34 mouse cellular contexts compared by ENCODE assay signal in the genomic region with DNA sequence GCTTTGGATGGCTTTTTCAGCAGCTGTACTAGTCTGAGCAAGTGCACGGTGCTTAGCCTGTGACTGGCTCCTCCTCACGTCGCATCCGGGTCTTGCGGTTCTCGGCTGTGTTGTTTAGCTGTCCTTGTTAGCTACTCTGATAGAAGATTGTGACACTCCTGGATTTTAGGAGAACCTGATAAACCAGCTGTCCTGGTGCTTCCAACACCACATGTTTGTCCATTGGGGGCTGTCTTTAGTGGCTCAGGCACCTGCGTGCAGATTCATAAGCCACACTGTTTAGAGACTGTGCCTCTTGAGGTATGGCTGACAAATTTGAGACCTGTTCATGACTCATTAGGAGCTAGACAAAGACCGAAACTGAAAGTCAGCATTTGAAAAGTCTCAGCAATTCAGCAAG. TPM values are rescaled to one million over a fixed set of nuclear protein-coding genes. Genes with fewer than 3 reads are reported as not detected.
DNase-seq lines count a peak whose midpoint lies in the region; ATAC-seq lines count a peak whose summit lies in the region.
"Had no signal": no experiment of that assay in that cellular context is flagged by ENCODE, and none has a peak within 500 bp of the region (broad histone marks: within the 10 kb centered on the region; RNA-seq: fewer than 3 reads in every experiment).

No protein-coding gene starts in this region.

- H3K27me3 ChIP-seq in forebrain, embryonic 13.5 days: no peaks in the 10 kb centered on the region
- no peaks in the 10 kb centered on the region for H3K27me3 ChIP-seq in midbrain, embryonic 13.5 days
- no peaks in the 10 kb centered on the region for H3K27me3 ChIP-seq in forebrain, embryonic 12.5 days
- H3K27me3 ChIP-seq: kidney, embryonic 15.5 days; limb, embryonic 15.5 days; liver, embryonic 15.5 days; midbrain, embryonic 12.5 days; neural tube, embryonic 13.5 days had no signal

- no peak overlapping the region for H3K4me3 ChIP-seq in forebrain, embryonic 13.5 days
- no peak overlapping the region for H3K4me3 ChIP-seq in midbrain, embryonic 13.5 days (replicated peaks)
- H3K4me3 ChIP-seq in forebrain, embryonic 12.5 days (replicated peaks): no peak overlapping the region
- H3K4me3 ChIP-seq: heart, embryonic 10.5 days; kidney, embryonic 15.5 days; left cerebral cortex, adult 2 months; limb, embryonic 15.5 days; liver, embryonic 15.5 days; midbrain, embryonic 12.5 days; neural tube, embryonic 13.5 days had no signal

- no peak overlapping the region for H3K27ac ChIP-seq in forebrain, embryonic 13.5 days
- H3K27ac ChIP-seq in midbrain, embryonic 13.5 days: no peak overlapping the region
- H3K27ac ChIP-seq in forebrain, embryonic 12.5 days: no peak overlapping the region
- H3K27ac ChIP-seq: heart, embryonic 10.5 days; kidney, embryonic 15.5 days; left cerebral cortex, adult 2 months; limb, embryonic 15.5 days; liver, embryonic 15.5 days; midbrain, embryonic 12.5 days; neural tube, embryonic 13.5 days had no signal

- WGBS in forebrain, embryonic 13.5 days: 93% methylated on average over 8 of the region's 8 CpGs
- WGBS in midbrain, embryonic 13.5 days: 86% methylated on average over 8 of the region's 8 CpGs
- WGBS in forebrain, embryonic 12.5 days: 91% methylated on average over 8 of the region's 8 CpGs

- no peaks in the 10 kb centered on the region for H3K36me3 ChIP-seq in forebrain, embryonic 13.5 days (ENCODE audit: poor library complexity, severe bottlenecking)
- no peaks in the 10 kb centered on the region for H3K36me3 ChIP-seq in midbrain, embryonic 13.5 days
- no peaks in the 10 kb centered on the region for H3K36me3 ChIP-seq in forebrain, embryonic 12.5 days (replicated peaks)
- H3K36me3 ChIP-seq: heart, embryonic 10.5 days; kidney, embryonic 15.5 days; limb, embryonic 15.5 days; liver, embryonic 15.5 days; midbrain, embryonic 12.5 days; neural tube, embryonic 13.5 days had no signal

- H3K9me3 ChIP-seq in forebrain, embryonic 13.5 days (replicated peaks): 0 out of 2 replicates have a peak, but pooled peaks cover 4% of the 10 kb centered on the region
- no peaks in the 10 kb centered on the region for H3K9me3 ChIP-seq in midbrain, embryonic 13.5 days
- 0 out of 2 replicates have a peak, but pooled peaks cover 4% of the 10 kb centered on the region for H3K9me3 ChIP-seq in forebrain, embryonic 12.5 days
- H3K9me3 ChIP-seq: heart, embryonic 10.5 days; limb, embryonic 15.5 days; liver, embryonic 15.5 days; neural tube, embryonic 13.5 days had no signal

- ATAC-seq in CD4-positive, CD25-positive, alpha-beta regulatory T cell, adult 4 months: peak; percentile 85
- no peak for ATAC-seq in forebrain, embryonic 13.5 days
- ATAC-seq in midbrain, embryonic 13.5 days: no peak
- no peak for ATAC-seq in forebrain, embryonic 12.5 days (ENCODE audit: low FRiP score)
- ATAC-seq: hindbrain, embryonic 16.5 days had no signal

- intact Hi-C loops in heart, postnatal 36 days (cut with DNase I): no loop called here

- no peaks in the 10 kb centered on the region for H3K4me1 ChIP-seq in forebrain, embryonic 13.5 days
- no peaks in the 10 kb centered on the region for H3K4me1 ChIP-seq in midbrain, embryonic 13.5 days (replicated peaks)
- no peaks in the 10 kb centered on the region for H3K4me1 ChIP-seq in forebrain, embryonic 12.5 days
- H3K4me1 ChIP-seq: heart, embryonic 10.5 days; kidney, embryonic 15.5 days; limb, embryonic 15.5 days; liver, embryonic 15.5 days; midbrain, embryonic 12.5 days; neural tube, embryonic 13.5 days had no signal

- H3K9ac ChIP-seq in forebrain, embryonic 13.5 days: no peak overlapping the region
- no peak overlapping the region for H3K9ac ChIP-seq in midbrain, embryonic 13.5 days (replicated peaks)
- no peak overlapping the region for H3K9ac ChIP-seq in forebrain, embryonic 12.5 days
- H3K9ac ChIP-seq: kidney, embryonic 15.5 days; limb, embryonic 15.5 days; liver, embryonic 15.5 days; midbrain, embryonic 12.5 days; neural tube, embryonic 13.5 days had no signal

- no peak overlapping the region for H3K4me2 ChIP-seq in forebrain, embryonic 13.5 days
- no peak overlapping the region for H3K4me2 ChIP-seq in midbrain, embryonic 13.5 days (replicated peaks)
- H3K4me2 ChIP-seq in forebrain, embryonic 12.5 days: no peak overlapping the region
- H3K4me2 ChIP-seq: kidney, embryonic 15.5 days; limb, embryonic 15.5 days; liver, embryonic 15.5 days; midbrain, embryonic 12.5 days; neural tube, embryonic 13.5 days had no signal

- DNase-seq in heart, adult 11 months: peak; percentile 29
- DNase-seq in heart, postnatal 36 days: no peak
- DNase-seq in induced T-regulatory cell, adult 2 months (ENCODE audit: low read depth): peak; percentile 91
- peak; percentile 64 for DNase-seq in urinary bladder, postnatal 14 days (ENCODE audit: low spot score)
- DNase-seq: adrenal gland, postnatal 25 days; cerebellum, adult 8-10 months; cerebellum, postnatal 36 days; kidney, adult 11 months; kidney, postnatal 4 days; layer of hippocampus, adult 9-11 months; left cerebral cortex, postnatal 4 days; retina, postnatal 1 day; right cerebral cortex, postnatal 25 days; thymus, postnatal 25 days had no signal

RNA-seq across cellular contexts. Expression of a gene that starts 26.1 kb away (rescaled TPM):
- under 1 TPM; 0.28 to 0.51 TPM for total RNA-seq in heart, postnatal 36 days (2021)
- polyA plus RNA-seq in CD4-positive, CD25-positive, alpha-beta regulatory T cell, adult 4 months (2017; shearing (Covaris generic)): not detected
- 0.64 and 1.7 TPM in 2 replicates for polyA plus RNA-seq in forebrain, embryonic 13.5 days (2015; fragmentation: Nextera tagmentation; extraction: Ambion mirVana)
- 1.9 and 2.3 TPM in 2 replicates for polyA plus RNA-seq in midbrain, embryonic 13.5 days (2015; fragmentation: Nextera tagmentation; extraction: Ambion mirVana)
- polyA plus RNA-seq in forebrain, embryonic 12.5 days (2016; fragmentation: Nextera tagmentation; extraction: Ambion mirVana): 1.4 and 2.5 TPM in 2 replicates
- total RNA-seq: megakaryocyte progenitor cell, adult 5-6 weeks had no signal

RNA-seq across cellular contexts. Expression of a gene that starts 42.4 kb away (rescaled TPM):
- not detected for total RNA-seq in heart, postnatal 36 days (2021)
- under 1 TPM in 1 of 2 experiments, not detected in 1; 0.77 TPM for polyA plus RNA-seq in CD4-positive, CD25-positive, alpha-beta regulatory T cell, adult 4 months (2017; shearing (Covaris generic))
- polyA plus RNA-seq in forebrain, embryonic 13.5 days (2015; fragmentation: Nextera tagmentation; extraction: Ambion mirVana): not detected in 2 replicates
- polyA plus RNA-seq in midbrain, embryonic 13.5 days (2015; fragmentation: Nextera tagmentation; extraction: Ambion mirVana): not detected in 2 replicates
- polyA plus RNA-seq in forebrain, embryonic 12.5 days (2016; fragmentation: Nextera tagmentation; extraction: Ambion mirVana): not detected in 2 replicates
- total RNA-seq: adrenal gland, postnatal 25 days; gastrocnemius, adult 18-20 months; gastrocnemius, postnatal 4 days; hematopoietic stem cell, adult 5-6 weeks; left cerebral cortex, postnatal 4 days; megakaryocyte progenitor cell, adult 5-6 weeks had no signal
- polyA plus RNA-seq: brain, embryonic 14.5 days; forebrain, embryonic 11.5 days; heart, embryonic 10.5 days; heart, embryonic 16.5 days; hindbrain, embryonic 16.5 days; kidney, embryonic 15.5 days; limb, embryonic 15.5 days; liver, embryonic 15.5 days; lung, embryonic 16.5 days; midbrain, embryonic 12.5 days; neural tube, embryonic 13.5 days had no signal

Comparison
In these comparisons a context has a peak if more than half of its experiments do, and no peak if none do; other contexts are left out.
1. DNase-seq: peak in heart, adult 11 months (single experiment), induced T-regulatory cell, adult 2 months (single experiment) and urinary bladder, postnatal 14 days (single experiment); none in heart, postnatal 36 days (0 of 2).